Mouse (Mus musculus): ENCODE data around the gene Nfat5. TPM values are rescaled to one million over a fixed set of nuclear protein-coding genes. Genes with fewer than 3 reads are reported as not detected.

Nfat5 gene
- total RNA-seq, 2 experiments from 2014 or later: 20.9 to 32.3 TPM

DNA sequence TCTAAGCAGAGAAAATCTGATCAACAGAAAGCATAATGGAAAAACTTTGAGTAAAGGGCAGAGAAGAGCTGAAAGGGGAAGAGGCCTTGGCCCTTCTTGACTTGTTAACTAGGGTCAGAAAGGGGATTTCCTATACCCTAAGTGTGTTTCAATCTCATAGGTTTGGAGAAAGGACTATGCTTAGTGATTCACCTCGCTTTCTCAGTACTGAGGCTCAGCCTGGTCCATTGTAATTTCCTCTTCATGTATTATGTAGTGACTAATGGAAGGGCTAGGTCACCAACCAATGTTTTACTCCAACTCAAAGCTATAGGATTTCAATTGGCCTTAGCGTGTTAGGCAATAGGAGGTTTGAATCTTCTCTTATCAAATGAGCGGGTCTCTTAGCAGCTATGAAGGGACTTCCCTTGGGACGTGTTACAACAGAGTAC is 2.1 kb upstream of the Nfat5 start:
- ATAC-seq (replicated peaks; ENCODE audit: poor library complexity): peak; percentile 40

DNA sequence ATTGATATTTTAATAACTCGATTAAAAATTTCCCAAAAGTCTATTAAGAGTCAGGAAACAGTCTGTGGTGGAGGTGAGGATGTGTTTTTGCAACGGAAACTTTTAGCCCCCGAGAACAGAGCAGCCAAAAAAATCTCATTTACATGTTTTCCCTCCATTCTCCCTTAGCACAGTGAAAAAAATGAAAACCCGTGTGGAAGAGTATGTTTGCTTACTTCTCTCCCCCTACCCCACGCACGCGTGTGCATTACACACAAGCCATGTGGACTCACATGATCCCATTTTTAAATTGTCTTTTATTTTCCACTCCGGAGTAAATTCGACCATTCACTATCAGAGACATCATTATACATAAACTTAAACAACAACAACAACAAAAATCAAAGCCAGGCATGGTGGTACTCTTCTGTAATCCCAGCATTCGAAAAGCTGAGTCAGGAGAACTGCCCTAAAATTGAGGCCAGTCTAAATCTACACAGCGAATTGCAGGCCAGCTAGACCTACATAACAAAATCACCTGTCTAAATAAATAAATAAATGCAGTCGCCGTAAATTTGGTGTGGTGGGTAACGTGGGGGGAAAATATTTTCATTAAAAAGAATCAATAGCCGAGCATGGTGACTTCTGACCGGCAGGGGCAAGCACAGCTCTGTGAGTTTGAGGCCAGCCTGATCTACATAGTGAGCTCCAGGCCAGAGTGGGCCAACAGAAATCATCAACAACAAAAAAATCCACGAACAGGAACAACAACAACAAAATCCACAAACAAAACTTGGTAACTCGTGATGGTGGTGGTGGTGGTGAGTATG is 947 bp upstream of the Nfat5 start:
- no peak for ATAC-seq (replicated peaks; ENCODE audit: poor library complexity)

DNA sequence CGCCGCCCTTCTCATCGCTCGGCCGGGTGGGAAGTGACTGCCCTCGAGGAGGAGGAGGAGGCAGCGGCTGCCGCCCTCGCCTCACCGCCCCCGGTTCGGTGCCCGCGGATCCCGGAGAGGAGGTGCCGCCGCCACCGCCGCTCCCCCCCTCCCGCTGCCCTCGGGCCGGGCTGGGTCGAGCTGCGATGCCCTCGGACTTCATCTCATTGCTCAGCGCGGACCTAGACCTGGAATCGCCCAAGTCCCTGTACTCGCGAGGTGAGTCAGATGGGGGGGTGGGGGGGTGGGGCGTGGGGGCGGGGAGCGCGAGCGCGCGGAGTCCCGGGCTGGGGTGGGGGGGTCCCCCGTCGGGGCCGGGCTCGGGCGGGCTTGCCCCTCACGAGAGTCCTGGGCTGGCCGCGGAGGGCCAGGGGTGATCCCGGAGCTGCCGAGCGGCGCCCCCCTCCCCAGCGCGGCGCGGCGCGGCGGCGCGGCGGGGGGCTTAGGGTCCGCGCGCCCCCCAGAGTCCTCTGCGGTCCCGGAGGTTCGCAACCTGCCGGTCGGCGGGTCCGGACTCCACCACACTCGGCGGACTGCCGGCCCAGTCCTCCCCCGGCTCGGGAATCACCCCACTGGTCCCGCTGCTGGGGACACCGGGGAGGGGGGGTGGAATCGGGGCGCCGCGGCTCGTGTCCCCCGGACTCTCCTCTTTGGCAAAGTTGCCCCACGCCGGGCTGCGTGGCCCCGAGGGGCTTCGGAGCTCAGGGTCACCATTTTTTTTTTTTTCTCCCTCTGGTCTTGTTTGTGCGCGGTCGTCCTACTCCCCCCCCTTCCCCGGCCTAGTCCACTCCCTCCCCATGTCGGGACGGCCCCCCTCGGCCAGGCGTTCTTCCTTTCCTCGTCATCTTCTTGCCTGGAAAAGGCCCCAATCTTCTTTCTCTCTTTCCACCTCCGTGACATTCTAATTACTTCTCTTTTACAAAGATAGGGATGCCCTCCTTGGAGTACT is 665 bp downstream of the Nfat5 start:
- ATAC-seq (replicated peaks; ENCODE audit: poor library complexity): no peak; the same call in 1 of the 2 replicates

DNA sequence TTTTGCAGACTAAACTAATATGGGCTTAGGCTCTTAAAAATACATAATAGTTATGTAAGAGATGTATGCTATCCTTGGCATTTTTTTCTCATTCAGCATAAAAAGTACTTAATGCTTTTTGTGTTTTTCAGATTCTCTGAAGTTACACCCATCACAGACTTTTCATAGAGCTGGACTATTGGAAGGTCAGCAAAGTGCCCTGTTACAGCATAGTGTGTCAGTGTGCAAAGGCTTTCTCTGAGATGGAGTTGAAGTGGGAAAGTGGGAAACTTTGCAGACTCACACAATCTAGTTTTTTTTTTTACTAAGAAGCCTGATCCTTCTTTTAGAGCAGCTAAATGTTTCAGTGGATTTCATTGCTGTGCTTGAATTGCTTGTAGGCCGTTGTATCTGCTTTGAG is 2.2 kb downstream of the Nfat5 start:
- no peak for ATAC-seq (replicated peaks; ENCODE audit: poor library complexity)

DNA sequence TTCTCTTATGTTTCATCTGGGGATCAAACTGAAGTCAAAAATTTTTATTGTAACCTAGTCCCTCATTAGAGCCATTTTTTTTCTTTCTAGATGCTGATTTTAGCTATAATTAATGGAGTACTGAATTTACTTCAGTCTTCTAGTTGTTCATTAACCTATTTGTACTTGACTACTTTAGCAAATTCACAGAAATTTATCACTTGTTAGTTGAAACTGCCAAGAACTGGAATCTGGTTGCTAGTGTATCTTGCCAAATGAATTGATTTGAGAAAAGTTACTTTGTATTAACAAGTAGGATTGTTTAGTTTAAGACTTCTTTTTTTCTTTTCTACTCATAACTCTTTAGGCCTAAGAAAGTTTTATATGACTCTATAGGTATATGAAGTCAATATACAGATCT is 18.6 kb downstream of the Nfat5 start:
- ATAC-seq (replicated peaks; ENCODE audit: poor library complexity): no peak

DNA sequence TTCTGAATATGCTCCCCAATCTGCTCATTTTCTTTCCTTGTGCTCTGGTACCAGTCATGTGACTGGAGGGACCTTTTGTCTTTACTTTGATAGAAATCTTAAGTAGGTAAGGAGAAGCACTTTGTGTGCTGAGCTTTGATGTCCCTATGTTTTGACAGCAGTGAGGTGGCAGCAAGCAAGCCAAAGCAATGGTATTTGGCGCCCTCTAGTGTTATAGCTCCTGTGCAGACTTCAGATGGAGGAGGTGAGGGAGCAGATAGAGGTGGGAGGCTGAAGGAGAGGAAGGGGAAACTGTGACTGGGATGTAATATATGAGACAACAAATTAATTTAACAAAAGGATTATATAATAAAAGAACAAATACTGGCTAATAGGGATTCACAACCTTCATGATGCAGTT is 30.9 kb downstream of the Nfat5 start:
- ATAC-seq (replicated peaks; ENCODE audit: poor library complexity): peak; percentile 99

DNA sequence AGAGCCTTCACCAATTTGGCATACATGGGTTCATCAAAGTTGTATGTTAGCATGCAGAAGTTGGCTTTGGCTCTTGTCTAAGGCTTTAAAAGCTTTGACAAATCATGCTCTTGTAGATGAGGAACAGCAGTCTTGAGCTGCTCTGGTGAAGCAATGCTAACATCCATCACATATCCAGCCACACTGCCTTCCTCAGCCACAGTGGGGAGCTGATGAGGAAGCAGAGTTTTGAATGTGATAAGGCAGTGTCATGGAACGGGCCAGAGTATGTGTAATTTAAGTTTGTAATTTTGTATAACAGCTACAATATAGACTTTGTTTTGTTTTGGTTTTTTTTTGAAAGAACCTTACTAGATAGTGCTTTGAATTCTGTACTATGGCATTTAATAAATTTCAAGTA is 36.3 kb downstream of the Nfat5 start:
- ATAC-seq (replicated peaks; ENCODE audit: poor library complexity): peak; percentile 96

DNA sequence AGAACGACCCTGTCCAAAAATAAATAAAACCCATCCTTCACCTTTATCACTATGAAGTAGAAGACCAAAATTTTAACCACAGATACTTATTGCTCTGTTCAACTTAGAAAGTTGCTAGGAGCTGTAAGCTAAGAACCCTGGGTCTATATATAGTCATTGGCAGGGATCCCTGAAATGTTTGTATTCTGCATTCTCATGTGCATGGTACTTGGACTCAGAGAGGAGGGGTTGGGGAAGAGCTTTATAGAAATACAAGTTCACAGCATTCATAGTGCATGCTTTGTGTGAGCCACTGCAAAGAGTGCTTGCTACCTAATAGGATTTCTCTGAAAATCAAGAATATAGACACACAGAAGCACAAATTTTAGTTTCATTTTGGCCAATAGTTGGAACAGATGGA is 43.2 kb downstream of the Nfat5 start:
- ATAC-seq (replicated peaks; ENCODE audit: poor library complexity): no peak

DNA sequence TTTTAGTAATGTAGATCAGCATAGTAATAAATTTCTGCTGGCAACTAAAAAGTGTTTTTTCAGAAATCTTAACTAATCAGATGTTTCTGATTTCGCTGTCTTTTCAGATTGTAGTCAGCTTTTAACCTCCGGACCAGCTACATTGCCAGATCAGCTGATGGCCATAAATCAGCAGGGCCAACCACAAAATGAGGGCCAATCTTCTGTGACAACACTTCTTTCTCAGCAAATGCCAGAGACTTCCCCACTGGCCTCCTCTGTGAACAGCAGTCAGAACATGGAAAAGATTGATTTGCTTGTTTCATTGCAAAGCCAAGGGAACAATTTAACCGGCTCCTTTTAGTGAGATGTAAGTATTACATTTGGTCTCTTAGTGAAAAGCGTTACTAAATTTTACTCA is 77.0 kb downstream of the Nfat5 start:
- no peak for ATAC-seq (replicated peaks; ENCODE audit: poor library complexity)

DNA sequence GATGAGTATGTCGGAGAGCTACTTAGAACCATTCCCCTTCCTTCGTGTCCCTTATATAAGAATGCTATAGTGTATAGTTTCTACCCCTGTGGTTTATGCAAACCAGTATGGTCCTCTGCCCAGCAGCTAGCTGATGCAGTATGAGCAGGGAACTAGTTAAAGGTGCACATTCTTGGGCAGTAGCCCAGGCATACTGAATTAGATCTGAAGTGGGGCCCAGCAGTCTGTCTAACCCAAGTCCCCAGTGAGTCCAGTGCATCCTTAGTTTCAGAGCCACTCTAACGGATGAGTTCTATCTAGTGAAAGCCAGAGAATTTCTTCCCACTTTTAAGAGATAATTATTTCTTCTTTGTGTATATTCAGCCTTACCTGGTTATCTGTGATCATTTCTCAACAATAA is 84.1 kb downstream of the Nfat5 start:
- ATAC-seq (replicated peaks; ENCODE audit: poor library complexity): no peak

DNA sequence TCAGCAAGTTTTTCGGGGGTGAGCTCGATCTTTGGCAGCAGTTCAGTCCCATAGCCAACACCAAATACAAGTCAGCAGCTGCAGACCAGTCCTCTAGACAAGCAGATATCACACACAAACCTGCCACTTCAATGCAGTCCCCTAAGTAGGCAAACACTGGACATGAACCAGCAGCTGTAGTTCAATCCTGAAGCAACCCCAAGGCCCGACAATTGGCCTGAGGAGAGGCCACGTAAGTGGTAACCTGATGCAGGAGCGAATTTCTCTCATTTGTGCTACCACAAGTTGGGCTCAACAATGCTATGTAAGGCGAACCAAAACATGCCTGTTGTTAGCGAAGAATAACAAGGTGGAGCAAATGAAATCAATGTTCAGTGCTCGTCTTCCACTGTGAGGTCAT is 87.5 kb downstream of the Nfat5 start:
- no peak for ATAC-seq (replicated peaks; ENCODE audit: poor library complexity)

DNA sequence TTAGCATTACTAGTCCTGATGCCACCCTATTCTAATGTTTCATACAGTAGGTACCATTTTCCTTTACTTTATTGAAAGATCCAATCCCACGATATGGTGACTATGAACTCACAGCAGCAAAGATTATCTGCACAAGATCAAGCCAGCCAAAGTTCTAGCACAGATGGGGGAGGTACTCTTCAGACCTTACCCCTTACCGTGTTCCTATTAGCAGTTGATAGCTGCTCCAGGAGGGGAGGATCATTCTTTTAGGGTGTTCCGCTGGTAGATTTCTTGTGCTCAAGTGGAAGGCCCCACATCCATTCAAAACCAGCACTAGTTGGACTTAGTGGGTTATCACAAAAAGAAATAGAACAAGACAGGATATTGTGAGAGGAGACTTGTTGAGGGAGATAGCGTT is 88.4 kb downstream of the Nfat5 start:
- ATAC-seq (replicated peaks; ENCODE audit: poor library complexity): no peak

DNA sequence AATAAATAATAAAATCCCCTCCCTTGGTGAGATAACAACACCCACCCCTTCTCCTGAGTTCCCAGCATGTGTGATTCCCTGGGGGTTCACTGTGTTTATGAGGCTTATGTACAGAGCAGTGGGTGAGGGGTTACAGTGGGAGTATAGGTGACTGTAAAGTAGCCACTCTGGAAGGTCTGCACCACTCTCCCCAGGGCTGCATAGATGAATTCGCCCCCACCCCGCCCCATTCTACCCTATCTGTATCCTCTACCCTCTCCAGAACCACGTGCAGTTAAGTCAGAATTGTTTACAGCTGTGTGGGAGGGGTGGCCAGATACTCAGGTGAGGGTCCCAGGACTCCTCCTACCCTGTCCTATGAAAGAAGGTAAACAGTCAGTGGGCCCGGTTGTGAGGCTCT is 89.6 kb downstream of the Nfat5 start:
- no peak for ATAC-seq (replicated peaks; ENCODE audit: poor library complexity)

DNA sequence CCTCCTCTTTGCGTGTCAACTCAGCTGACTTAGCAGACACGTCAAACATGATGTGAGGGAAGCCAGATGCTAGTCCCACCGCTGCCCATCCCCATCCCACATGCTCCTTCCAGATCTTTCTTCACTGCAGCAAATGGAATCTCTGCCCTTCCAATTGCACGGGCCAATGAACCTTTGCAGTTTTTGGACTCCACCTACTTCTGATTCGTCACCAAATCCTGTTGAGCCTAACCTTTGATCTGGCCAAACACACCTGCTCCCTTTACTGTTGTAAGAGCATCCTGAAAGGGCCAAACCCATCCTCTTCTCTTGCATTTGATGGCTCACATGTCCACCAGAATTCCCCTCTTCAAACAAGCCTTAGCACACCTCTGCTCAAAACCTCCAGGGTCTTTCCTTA is 91.4 kb downstream of the Nfat5 start:
- ATAC-seq (replicated peaks; ENCODE audit: poor library complexity): no peak

DNA sequence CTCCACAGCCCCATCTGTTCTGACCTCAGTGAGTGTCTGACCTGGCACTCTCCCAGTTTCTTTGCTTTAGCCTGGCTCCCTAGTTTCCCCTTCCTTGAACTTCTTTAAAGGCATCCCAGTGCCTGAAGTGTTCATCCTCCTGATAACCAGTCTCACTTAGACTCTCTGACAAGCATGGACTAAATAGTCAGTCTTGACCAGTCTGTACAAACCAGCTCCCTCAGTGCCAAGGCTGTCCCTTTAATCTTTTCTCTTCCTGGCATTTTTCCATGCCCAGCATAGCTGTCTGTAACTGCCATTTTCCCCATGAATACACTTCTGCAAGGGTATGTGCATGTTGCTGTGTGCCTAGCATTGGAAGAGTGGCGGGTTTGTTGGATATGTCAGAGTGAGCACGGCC is 91.8 kb downstream of the Nfat5 start:
- ATAC-seq (replicated peaks; ENCODE audit: poor library complexity): no peak

DNA sequence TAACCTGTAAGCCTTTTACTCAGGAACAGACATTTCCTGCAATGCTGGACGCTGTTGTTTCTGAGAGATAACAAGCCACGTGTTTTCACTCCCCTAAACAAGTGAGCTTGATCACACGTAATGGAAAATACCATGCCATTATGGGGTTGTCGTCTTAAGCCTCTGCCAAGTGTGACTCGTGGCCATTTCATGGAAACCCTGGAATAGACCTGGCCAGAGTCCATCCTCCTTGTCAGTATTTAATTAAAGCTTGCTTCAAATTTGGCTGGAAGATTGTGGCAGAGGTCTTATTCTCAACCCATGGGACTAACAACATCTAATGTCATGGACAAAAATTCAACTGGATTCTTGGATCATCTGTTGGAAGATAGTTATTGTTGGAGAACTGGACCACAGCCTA is 92.9 kb downstream of the Nfat5 start:
- peak; percentile 84 for ATAC-seq (replicated peaks; ENCODE audit: poor library complexity)

DNA sequence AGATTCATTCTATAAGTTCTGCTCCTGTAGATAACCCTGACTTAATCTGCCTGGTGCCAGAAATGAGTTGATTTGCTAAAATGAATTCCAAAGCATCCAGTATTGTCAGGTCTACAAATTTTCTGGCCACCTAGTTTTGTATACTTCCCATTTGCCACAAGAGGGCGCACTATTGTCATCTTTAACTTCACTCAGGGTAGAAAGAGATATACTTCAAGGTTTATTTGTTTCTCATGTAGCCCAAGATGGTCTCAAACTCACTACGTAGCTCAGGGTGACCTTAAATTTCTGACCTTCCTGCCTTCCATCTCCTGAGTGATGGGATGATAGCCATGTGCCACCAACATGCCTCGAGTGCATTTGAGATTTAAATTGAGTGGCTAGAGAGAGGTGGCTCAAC is 93.4 kb downstream of the Nfat5 start:
- peak; percentile 67 for ATAC-seq (replicated peaks; ENCODE audit: poor library complexity)

DNA sequence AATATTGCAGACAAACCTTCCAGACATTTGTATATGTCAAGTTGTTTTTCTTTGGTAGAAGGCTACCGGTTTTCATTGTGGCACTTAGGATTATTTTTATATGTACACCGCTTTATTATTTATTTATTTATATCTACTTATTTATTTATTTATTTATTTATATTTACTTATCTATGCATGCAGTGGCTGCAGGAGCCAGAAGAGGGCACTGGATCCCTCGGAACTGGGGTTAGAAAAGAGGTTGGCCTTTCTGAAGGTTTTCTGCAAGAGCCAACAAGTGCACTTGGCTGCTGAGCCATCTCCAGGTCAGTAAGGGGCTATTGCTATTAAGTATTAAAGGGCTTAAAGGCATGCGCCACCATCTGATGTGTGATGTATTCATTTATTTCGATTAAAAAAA is 94.6 kb downstream of the Nfat5 start:
- peak; percentile 53; the same call in 1 of the 2 replicates for ATAC-seq (replicated peaks; ENCODE audit: poor library complexity)

DNA sequence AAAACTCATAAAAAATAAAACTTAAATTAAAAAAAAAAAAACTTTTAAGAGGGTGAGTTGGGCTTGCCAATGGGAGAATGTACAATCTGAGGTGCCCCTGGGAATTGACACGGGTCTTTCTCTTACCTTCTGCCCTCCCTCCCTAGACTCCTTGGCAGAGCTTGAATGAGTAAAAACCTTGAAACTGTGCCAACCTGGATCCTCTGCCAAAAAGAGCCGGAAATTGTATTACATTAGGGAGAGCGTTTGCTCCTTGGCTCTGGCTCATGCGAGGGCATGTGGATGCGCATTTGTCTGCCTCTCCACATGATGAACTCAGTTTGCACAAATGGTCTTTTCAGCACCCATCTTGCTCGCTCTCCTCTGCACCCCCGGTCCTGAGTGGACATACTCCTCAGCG is 96.3 kb downstream of the Nfat5 start:
- no peak for ATAC-seq (replicated peaks; ENCODE audit: poor library complexity)

DNA sequence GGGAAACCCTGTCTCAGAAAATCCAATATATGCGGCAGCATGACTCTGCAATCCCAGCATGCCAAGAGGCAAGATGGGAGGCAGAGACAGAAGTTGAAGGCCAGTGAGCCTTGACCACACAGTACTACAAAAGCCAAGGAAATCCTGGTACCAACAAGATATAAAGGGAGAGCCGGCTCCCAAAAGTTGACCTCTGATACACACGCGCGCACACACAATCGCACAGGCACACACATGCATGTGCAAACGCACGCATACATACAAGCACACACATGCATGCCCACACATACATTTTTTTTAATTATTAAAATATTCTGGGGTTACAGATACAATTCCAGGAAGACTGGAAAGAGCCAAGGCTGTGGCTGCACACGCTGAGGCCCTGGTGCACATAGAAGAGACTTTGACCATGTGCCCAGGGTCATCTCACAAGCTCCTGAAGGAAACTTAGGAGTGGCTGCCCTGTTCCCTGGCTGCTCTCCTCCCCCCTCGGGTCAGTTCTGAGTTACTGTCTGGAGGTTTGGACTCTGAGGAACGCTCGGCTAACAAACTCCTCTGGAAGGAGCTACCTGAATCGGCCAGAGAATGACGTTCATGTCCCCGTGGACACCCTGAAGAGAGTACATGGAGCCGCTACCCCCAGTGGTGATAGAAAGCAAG is 97.3 kb downstream of the Nfat5 start:
- ATAC-seq (replicated peaks; ENCODE audit: poor library complexity): no peak

DNA sequence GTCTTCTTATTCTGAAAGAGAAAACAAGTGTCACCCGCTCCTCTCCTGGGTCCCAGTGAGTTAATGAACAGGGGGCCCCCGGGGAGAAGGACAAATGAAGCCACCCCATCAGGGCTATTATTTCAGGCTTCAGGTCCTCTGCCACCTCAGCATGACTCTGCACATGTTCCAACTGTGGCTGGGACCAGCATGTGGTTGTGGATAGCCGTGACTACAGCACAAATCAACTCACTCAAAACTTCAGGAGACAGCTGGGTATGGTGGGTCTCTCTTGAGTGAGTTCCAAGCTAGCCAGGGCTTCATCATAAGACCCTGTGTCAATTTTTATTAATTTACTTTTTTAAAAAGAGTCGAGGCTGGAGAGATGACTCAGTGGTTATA is 97.9 kb downstream of the Nfat5 start:
- ATAC-seq (replicated peaks; ENCODE audit: poor library complexity): 0 out of 2 replicates have a peak, but pooled peaks have one; percentile 20

Measured in megakaryocyte progenitor cell, adult 5-6 weeks (primary cell).